Mouse (Mus musculus): ENCODE measurements at regions not wholly inside any gene's neighbourhood (a gene's known extent, or its start where the extent isn't known, plus 50 kb on each side); places are given as distances from the start of the nearest gene placed in this dataset.

- no peak for DNase-seq
Measured at GRCm38 (mm10) chr1:132820136-132820535, 59.9 kb upstream of the Lrrn2 start.

GRCm38 (mm10) chr1:132818296-132818695 is 61.8 kb upstream of the Lrrn2 start:
- DNase-seq, result no peak

- no peak for DNase-seq
Measured at GRCm38 (mm10) chr1:132817366-132817765, 62.7 kb upstream of the Lrrn2 start.

- DNase-seq, result no peak
Measured at GRCm38 (mm10) chr1:132805543-132805942, 63.9 kb upstream of the Nfasc start.

- no peak for DNase-seq
Measured at GRCm38 (mm10) chr1:132803842-132804241, 62.2 kb upstream of the Nfasc start.

- peak; percentile 45 for DNase-seq
Measured at GRCm38 (mm10) chr1:132802380-132802779, 60.8 kb upstream of the Nfasc start.

GRCm38 (mm10) chr1:132800285-132800684 is 58.7 kb upstream of the Nfasc start:
- DNase-seq, result no peak

- no peak for DNase-seq
Measured at GRCm38 (mm10) chr1:132799258-132799657, 57.7 kb upstream of the Nfasc start.

- DNase-seq, result no peak
Measured at GRCm38 (mm10) chr1:132794462-132794861, 52.9 kb upstream of the Nfasc start.

All from right cerebral cortex, postnatal 14 days (tissue).